Mouse (Mus musculus) ES-E14 (cell line): ENCODE results near the gene Sec24b. TPM values are rescaled to one million over a fixed set of nuclear protein-coding genes. Genes with fewer than 3 reads are reported as not detected.

Experiments used
- DNase-seq: peaks from one replicate; pipeline ENCODE4 v3.0.0-alpha.2; 2013; ENCODE audit warnings: low read depth, low spot score
- H3K27ac ChIP-seq: 2 replicates; pipeline ENCODE4 v1.5.1; 2012; ENCODE audit warnings: low read depth, mild to moderate bottlenecking, low read length, moderate library complexity, mixed read lengths; ENCODE audit not compliant: poor library complexity, insufficient read depth, severe bottlenecking
- H3K36me3 ChIP-seq: 2 replicates; pipeline ENCODE4 v1.6.1; 2012; ENCODE audit warnings: mild to moderate bottlenecking, low read length, moderate library complexity, mixed read lengths; ENCODE audit not compliant: control insufficient read depth, poor library complexity, insufficient read depth, severe bottlenecking
- H3K4me1 ChIP-seq, 2 experiments: fragments of 150-350 bp in 1 of 2; sonication (generic) in 1 of 2; 2 replicates each; pipeline ENCODE4 v1.6.1; 2012; ENCODE audit warnings: low read length in 2 of 2, mild to moderate bottlenecking in 1 of 2, mixed read lengths in 1 of 2; ENCODE audit not compliant: control insufficient read depth in 2 of 2, insufficient read depth in 2 of 2, poor library complexity in 1 of 2
- H3K4me3 ChIP-seq, 2 experiments: fragments of 150-350 bp in 1 of 2; sonication (generic) in 1 of 2; 2 replicates each; pipeline ENCODE4 v1.5.1; 2012; ENCODE audit warnings: low read length in 2 of 2, low read depth in 1 of 2, mild to moderate bottlenecking in 1 of 2, mixed read lengths in 1 of 2; ENCODE audit not compliant: insufficient read depth in 1 of 2, poor library complexity in 1 of 2, severe bottlenecking in 1 of 2
- H3K9ac ChIP-seq: 2 replicates; pipeline ENCODE4 v1.6.1; 2012; ENCODE audit warnings: low read depth, mild to moderate bottlenecking, low read length, mixed read lengths; ENCODE audit not compliant: poor library complexity, insufficient read depth, severe bottlenecking
- H3K9me3 ChIP-seq: fragments of 150-350 bp; sonication (generic); 2 replicates; pipeline ENCODE4 v1.6.1; 2012; ENCODE audit warnings: low read depth, mild to moderate bottlenecking, low read length; ENCODE audit not compliant: control insufficient read depth, insufficient read depth
- CHD2 ChIP-seq: IDR thresholded peaks from 2 replicates; pipeline ENCODE4 v1.6.1; 2014; ENCODE audit warnings: mild to moderate bottlenecking, low read depth, low read length, inconsistent platforms
- HCFC1 ChIP-seq: IDR thresholded peaks from 2 replicates; pipeline ENCODE4 v1.6.1; 2012; ENCODE audit warnings: low read length, inconsistent platforms, borderline replicate concordance; ENCODE audit not compliant: insufficient read depth
- MAFK ChIP-seq: IDR thresholded peaks from 2 replicates; pipeline ENCODE4 v1.6.1; 2014; ENCODE audit warnings: mild to moderate bottlenecking, low read depth, low read length, inconsistent platforms; ENCODE audit not compliant: insufficient read depth
- ZC3H11A ChIP-seq: IDR thresholded peaks from 2 replicates; pipeline ENCODE4 v1.6.1; 2012; ENCODE audit warnings: low read depth, mild to moderate bottlenecking, inconsistent platforms, low read length, borderline replicate concordance
- ZNF384 ChIP-seq: IDR thresholded peaks from 2 replicates; pipeline ENCODE4 v1.6.1; 2012; ENCODE audit warnings: low read depth, low read length, inconsistent platforms
- in situ Hi-C, 2 experiments: fragments of 600-800 bp; cut with MboI; formaldehyde crosslinking; loops; one replicate each; pipeline ENCODE4 v1.15.1; 2025; ENCODE audit warnings: low sequenced_read_pairs in 2 of 2, inconsistent platforms in 1 of 2; ENCODE audit not compliant: unreplicated experiment in 2 of 2
- total RNA-seq: library from RNA; depleted of rRNA; stranded (reverse); fragments of 300-350 nt; gene quantifications from 2 replicates; pipeline ENCODE4 v1.2.3, GENCODE M21; 2012

The Sec24b gene
- total RNA-seq, 1 experiment: 39.6 TPM

DNA sequence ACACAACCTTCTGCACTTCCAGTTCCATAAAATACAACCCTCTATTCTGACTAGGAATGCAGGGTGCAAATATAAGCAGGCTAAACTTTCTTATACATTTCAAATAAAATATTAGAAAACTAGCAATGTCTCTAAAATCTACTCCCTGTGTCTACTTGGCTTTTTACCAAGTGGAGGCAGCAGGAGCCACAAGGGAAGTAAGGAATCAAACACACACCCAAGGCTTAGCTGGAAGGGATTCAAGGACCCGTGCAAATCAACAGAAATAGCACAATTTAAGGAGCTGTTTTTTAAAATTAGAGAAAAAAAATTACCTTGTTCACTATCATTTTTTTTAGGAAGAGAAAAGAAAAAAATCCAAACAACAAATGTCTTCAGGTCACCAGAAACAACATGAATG, 50.1 kb downstream of the Sec24b start:
- no peaks in the 10 kb centered on the region for H3K9me3 ChIP-seq
- no peaks in the 10 kb centered on the region for H3K4me1 ChIP-seq
- H3K4me3 ChIP-seq: no peak overlapping the region
- H3K36me3 ChIP-seq: peaks cover 7% of the 10 kb centered on the region; the same call in 1 of the 2 replicates
- in situ Hi-C loops: no loop called here
- no peak for DNase-seq
- H3K27ac ChIP-seq: no peak overlapping the region
- H3K9ac ChIP-seq: no peak overlapping the region
- TF ChIP-seq CHD2 (no peak), ZNF384 (no peak), ZC3H11A (no peak), MAFK (no peak), HCFC1 (no peak)

DNA sequence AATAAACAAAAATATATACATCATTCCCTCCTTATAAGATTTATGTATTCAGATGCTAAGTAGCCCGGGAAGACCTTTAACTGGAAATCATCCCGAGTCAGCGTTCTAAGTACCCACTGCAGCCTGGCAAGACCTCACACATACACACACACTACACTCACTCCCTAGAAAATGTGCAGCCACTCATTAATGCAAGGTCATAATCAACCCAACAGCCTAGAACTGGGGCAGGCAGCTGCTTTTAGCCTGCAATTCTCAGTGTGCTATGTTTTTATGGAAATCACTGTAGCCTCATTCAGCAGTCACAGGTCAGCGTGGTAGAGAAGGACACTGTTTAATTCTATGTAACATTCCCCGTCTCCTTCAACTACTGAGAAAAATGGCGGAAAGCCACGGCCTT, 55.2 kb downstream of the Sec24b start:
- in situ Hi-C loops: no loop called here
- Histone ChIP-seq H3K27ac (no peak overlapping the region), H3K9ac (no peak overlapping the region), H3K4me3 (no peak overlapping the region), H3K36me3 (peaks cover 15% of the 10 kb centered on the region; the same call in 1 of the 2 replicates), H3K9me3 (no peaks in the 10 kb centered on the region), H3K4me1 (no peaks in the 10 kb centered on the region)
- DNase-seq: no peak
- TF ChIP-seq MAFK: no peak
- no peak for TF ChIP-seq CHD2
- TF ChIP-seq ZNF384: no peak
- TF ChIP-seq HCFC1: no peak
- TF ChIP-seq ZC3H11A: no peak

DNA sequence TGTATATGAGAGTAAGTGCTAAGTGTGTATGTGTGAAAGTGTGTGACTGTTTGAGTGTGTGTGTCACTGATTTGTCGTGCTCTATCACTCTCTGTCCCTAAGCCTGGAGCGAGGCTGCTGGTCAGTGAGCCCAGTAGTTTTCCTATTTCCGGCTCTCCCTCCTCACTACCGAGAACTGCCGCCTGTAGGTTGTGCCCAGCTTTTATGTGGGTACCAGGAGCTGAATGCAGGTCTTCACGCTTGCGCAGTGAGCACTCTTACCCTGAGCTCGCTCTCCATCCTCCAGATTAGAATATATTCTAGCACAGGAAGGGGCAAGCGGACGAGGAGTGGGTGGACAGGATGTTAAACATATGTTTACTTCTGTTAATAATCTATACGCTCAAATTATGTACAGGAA, 60.4 kb downstream of the Sec24b start:
- Histone ChIP-seq H3K4me1 (no peaks in the 10 kb centered on the region), H3K4me3 (no peak overlapping the region), H3K36me3 (peaks cover 20% of the 10 kb centered on the region; the same call in 1 of the 2 replicates), H3K9ac (no peak overlapping the region), H3K27ac (no peak overlapping the region), H3K9me3 (no peaks in the 10 kb centered on the region)
- no peak for TF ChIP-seq CHD2
- no peak for TF ChIP-seq ZC3H11A
- no peak for TF ChIP-seq HCFC1
- no peak for TF ChIP-seq ZNF384
- TF ChIP-seq MAFK: no peak
- in situ Hi-C loops: no loop called here
- DNase-seq: no peak

DNA sequence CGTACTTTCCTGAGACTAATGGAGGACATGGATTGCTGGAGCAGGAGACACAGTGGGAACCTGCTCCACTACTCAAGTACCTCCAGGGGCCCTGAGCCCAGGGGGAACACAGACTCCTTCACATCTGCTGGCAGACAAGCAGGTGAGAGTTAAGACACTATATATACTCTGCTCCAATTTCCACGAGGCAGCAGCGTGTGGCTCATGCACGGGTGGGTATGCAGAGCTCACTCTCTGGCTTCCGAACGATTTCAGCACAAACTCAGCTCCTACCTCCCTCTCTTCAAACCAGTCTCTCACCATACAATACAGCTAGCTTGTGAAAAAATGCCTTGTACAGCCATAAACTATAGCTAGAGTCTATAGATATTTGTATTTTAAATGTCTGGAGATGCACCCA, 62.8 kb downstream of the Sec24b start:
- H3K27ac ChIP-seq: no peak overlapping the region
- in situ Hi-C loops: no loop called here
- no peak for TF ChIP-seq ZNF384
- TF ChIP-seq MAFK: no peak
- no peak for TF ChIP-seq ZC3H11A
- no peak for TF ChIP-seq CHD2
- no peak for TF ChIP-seq HCFC1
- H3K9ac ChIP-seq: no peak overlapping the region
- H3K4me3 ChIP-seq: no peak overlapping the region
- no peaks in the 10 kb centered on the region for H3K4me1 ChIP-seq
- DNase-seq: no peak
- H3K36me3 ChIP-seq: peaks cover 23% of the 10 kb centered on the region
- H3K9me3 ChIP-seq: no peaks in the 10 kb centered on the region

DNA sequence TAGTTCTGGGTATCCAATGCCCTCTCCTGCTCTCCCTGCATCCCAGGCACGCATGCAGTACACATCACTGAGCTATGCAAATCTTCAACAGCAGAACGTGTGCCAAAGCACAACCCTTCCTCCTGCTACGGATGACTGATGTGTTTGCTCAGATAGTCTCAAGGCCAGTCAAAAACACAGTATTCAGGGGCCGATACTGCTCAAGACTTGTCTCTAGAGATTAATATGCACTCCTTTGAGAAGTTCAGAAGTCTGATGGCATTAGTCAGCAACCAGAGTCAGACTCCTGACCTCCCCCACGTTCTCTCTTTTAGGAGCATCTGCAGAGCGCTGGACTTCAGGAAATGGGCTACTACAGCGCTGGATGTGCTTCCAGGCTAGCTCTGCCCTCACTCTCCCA, 63.4 kb downstream of the Sec24b start:
- in situ Hi-C loops: no loop called here
- H3K9me3 ChIP-seq: no peaks in the 10 kb centered on the region
- no peak overlapping the region for H3K9ac ChIP-seq
- no peak for DNase-seq
- no peak overlapping the region for H3K4me3 ChIP-seq
- H3K36me3 ChIP-seq: peaks cover 21% of the 10 kb centered on the region
- no peak overlapping the region for H3K27ac ChIP-seq
- no peaks in the 10 kb centered on the region for H3K4me1 ChIP-seq
- TF ChIP-seq HCFC1 (no peak), ZC3H11A (no peak), ZNF384 (no peak), MAFK (no peak), CHD2 (no peak)
